Mouse (Mus musculus) embryo, embryonic 10 days (tissue): ENCODE data around the gene Spats2.
"Not testable (repeated sequence)": the region's sequence is repeated elsewhere in the genome, so short reads cannot be mapped to it uniquely, and the experiment has no call there.

Experiments used
- DNase-seq: peaks from one replicate; pipeline ENCODE4 v3.0.0-alpha.2; 2015; ENCODE audit warnings: low spot score

Gene Spats2

DNA sequence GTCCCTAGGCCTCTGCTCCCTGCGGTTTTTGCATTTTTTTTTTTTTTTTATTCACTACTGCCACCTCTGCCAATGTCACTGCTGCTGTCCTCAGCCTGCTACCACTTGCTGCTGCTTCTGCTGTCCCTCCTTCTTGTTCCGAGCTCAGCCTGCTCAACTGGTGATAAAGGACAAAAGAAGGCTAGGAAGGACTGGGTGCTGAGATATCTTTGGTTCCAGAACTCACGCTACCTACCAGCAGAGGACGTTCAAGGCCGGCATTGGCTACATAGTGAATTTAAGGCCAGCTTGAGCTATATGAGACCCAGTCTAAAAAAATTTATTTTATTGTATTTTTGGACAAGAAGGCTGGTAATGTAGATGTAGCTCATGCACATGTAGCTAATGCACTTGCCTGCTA, 12.7 kb downstream of the Spats2 start:
- DNase-seq, result no peak

DNA sequence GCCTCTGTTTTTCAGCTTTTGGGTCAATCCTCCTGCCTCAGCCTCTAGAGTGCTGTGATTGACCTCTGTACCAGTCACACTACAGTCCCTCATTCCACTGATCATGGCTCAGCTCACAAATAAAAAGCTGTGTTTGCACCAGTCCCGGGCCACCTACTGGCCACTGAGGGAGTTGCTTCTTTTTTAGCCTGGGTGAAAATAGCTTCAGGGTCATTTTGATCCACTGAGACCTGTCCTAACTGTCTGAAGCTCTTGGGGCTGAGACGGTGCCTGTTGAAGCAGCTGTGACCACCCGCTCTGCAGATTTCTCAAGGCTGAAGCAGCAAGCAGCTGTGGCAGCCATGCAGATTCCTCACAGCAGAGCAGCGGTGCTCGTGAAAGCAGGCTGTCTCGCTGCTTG, 14.0 kb downstream of the Spats2 start:
- DNase-seq, result peak; percentile 64

DNA sequence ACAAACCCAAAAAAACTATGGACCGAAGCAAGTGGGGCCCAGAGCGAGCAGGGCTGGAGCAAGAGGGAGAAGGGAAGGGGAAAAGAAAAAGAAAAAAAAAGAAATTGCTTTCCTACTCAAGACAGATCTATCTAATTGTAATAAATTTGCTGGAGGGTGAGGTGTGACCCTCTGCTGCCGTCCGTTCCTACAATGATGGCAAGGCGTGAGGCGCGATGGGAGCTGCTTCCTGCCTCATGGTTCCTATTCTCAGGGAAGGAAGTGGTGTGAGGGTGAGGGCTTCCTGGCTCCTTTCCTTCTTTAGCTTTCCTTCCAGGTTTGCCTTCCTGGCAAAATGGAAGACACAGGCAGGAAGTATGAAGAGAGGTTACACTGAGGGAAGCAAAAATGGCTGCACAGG, 24.8 kb downstream of the Spats2 start:
- DNase-seq, result no peak

DNA sequence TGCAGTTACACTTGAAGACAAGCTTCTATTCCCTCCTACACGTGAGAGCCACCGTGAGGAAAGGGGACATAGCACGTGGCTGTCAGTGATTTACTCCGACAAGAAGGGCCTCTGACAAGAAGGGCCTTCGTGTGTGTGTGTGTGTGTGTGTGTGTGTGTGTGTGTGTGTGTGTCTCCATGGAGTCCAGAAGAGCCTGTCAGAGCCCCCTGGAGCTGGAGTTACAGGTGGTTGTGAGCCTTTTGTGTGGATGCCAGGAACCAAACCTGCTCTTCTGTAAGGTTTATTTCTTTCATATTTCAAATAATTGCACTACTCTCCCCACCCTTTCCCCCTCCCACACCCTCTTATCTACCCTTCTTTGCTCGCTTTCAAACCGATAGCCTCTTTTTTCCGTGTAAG, 25.6 kb downstream of the Spats2 start:
- DNase-seq, result no peak

DNA sequence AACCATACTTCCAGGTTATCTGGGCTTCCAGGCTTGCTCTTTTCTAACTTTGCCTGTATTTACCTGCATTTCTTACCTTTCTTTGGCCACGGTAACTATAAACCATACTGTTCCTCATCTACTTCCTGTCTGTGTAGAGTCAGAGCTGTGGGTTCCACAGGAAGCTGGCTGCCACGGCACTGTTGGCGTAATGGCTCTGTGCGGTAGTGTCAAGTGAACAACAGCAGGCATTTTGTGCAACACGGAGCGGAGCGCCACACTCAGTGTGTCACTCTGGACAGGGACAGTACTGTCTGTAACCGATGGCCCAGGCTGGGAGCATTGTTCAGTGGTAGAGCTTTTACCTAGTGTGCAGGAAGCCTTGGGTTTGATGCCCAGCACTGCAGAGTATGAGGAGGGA, 27.8 kb downstream of the Spats2 start:
- DNase-seq, result no peak

DNA sequence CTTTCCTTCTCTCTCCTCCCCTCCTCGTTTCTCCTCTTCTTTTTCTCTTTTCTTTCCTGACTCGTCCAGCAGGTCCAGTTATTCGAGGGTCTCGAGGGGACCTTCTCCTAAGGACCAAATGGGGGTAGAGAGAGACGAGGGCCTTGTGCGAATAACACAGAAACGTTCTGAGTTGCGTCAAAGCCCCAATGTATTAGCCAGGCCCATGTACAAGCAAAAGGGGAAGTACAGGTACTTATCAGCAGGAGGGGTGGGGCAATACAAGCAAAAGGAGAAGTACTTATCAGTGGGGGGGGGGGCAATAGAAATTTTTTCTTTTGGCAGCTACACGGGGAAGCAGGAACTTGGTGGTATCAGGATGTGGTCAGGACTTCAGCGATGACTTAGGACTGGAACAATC, 28.8 kb downstream of the Spats2 start:
- DNase-seq, result not testable (repeated sequence)

DNA sequence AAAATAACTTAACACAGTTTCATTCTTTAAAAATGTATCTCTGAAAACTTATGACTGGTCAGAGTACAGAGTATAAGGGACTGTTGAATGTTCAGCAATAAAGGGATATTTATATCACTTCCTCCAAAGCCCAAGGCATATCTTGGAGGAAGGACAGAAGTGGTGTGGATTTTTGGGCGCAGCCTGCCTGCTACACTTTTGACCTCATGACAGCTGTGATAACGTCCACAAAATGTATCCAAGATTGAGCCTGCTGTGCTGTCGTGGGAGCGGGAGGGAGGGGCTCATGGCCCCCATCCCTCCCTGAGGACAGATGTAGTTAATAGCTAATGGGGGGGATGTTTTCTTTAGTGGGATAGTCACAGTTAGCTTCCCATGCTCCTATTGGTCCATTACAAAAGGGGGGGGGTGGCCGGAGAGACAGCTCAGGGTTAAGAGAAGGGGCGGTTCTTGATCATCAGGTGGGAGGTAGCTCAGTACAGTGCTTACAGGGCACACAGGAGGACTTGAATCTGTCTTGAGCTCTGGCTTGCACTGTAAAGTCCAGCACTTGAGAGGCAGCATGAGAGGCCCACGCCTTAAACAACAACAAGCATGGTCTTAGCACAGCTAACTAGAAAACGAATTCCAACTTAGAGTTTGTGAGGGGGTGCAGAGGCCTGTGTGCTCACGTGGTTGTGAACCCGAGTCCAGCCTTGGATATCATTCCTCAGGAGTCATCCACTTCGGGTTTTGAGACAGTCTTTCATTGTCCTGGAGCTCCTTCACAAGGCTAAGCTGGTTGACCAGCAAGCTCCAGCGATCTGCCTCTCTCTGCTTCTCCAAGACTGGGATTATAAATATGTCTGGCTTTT, 38.0 kb downstream of the Spats2 start:
- no peak for DNase-seq

DNA sequence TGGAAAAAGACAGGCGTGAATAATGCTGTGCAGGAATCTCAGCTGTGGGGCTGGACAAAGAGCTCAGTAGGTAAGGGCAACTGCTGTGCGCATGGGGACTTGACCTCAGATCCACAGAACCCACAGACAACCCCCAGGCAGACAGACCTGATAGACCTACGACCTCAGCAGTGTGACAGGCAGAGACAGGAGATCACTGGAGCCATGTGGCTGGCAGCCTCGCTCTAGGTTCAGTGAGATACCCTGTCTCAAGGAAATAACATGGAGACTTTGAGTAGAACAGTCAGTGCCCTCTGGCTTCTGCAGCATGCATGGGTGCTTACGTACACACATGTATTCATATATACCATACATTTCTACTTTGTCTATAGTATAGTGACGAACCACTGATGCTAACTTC, 46.4 kb downstream of the Spats2 start:
- DNase-seq, result no peak

DNA sequence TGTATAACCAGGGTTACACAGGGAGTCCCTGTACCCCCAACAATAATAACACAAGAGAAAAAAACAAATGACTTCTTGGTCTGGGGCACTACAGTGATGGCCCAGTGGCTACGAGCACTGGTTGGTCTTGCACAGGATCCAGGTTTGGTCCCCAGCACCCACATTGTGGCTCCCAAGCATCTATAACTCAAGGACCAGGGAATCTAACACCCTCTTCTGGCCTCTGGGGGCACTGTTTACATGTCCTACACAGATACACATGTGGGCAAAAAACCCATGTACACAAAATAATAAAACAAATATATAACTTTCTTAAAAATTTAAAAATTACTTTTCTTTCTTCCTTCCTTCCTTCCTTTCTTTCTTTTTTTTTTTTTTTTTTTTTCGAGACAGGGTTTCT, 53.9 kb downstream of the Spats2 start:
- no peak for DNase-seq

DNA sequence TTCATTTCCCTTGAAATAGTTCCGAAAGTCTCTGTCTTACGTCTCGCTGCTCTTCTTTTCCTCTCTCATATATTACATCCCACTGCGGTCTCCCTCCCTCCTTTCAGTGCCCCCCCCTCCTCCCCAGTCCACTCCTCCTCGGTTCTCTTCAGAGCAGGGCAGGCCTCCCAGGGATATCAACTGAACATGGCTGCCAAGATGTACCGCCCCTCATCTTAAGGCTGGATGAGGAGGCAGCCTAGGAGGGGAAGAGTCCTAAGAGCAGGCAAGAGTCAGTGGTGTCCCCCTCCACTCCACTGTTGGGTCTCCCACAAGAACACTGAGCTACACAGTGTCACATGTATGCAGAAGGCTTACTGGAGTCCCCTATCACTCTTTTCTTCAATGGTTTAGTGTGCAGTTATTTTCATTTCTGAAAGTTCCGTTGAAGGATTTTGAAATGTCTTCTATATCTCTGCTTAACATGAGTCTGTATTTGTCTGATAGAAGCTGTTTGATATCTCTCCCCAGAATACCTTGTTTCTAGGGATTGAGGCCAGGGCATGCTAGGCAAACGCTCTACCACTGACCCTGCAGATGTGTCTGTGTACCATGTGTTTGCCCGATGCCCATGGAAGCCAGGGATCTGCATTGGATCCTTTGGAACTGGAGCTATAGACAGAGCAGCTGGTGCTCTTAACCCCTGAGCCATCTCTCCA, 58.6 kb downstream of the Spats2 start:
- no peak for DNase-seq

DNA sequence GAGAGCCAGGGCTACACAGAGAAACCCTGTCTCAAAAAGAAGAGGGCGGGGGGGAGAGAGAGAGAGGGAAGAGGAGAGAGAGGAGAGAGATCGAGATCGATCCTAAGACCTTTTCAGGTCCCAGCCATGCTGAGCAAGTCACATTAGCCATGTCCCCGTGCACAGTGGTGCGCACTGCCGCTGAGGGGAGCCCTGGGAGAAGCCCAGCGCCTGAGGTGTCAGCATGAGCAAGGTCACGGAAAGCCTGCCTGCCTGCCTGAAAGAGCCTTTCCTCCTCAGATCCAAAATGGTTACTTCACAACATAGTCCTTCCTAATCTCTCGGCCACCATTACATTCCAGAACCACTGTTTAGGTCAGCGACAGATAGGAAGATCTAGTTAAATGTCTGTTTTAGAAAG, 68.6 kb downstream of the Spats2 start:
- no peak for DNase-seq

DNA sequence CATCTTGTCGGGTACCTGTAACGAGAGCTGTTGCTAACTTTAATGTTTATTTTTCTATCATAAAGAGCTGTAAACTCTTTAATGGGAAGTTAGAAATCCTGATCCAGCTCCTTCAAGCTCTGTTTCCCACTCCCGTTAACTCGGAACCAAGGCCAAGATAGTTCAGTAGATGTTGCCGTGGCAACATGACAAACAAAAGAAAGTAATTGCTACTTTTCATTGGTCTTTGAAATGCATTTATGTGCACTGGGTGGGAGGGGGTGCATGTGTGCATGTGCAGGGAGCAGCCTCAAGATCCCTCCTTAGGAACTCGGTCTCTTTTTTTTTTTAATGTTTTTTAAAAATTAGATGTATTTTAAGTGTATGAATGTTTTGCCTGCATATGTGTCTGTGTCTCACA, 69.3 kb downstream of the Spats2 start:
- peak; percentile 51 for DNase-seq

DNA sequence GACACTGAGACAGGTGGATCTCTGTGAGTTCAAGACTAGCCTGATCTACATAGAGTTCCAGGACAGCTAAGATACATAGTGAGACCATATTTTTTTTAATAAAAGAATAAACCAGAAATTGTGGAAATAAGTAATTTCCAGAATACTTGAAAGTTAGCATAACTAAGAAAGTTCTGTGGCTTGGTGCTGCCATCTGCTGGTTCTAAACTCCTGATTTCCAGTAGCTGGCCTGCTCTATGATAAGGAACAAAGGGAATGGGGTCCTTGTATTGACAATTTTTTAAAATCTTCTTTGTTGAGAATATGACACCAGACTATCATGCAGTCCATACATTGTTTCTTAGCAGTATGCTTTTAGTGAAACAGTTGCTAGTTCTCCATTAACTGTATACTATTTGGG, 73.0 kb downstream of the Spats2 start:
- no peak for DNase-seq

DNA sequence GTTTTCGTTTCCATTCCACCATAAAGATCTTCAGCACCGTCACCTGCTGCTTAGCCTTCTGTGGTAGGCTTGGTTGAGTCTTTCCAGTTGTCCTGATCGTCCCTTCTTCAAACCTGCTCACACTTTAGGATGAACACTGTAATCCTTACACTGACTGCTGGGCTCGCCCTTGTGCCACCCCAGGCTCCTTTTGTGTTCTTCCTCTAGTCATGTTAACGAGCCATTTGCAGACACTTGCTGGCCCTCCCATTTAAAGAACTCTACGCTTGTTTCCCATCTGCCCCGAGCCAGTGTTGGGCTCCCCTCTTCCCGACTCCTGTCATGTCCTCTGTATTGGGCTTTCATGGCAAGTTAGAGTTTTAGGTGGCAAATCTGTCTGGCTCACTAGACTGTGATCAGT, 80.2 kb downstream of the Spats2 start:
- DNase-seq, result no peak

DNA sequence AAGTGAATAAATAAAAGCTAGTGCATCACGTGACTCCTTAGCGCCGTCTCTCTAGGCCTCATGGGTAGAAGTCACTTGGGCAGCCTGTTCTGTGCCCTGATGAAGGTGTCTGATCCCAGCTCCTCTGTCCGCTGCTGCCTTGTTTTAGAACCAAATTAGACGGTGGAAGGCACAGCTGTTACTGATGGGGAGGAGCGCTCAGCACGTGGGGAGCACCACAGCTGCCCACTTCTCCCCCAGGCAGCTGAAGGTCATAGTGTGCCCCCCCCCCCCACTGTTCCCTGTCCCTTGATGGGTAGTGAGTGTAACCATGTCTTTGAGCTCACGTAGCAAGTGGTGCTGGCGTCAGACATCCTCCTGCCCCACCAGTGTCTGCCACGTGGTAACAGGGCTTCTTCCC, 87.5 kb downstream of the Spats2 start:
- no peak for DNase-seq

DNA sequence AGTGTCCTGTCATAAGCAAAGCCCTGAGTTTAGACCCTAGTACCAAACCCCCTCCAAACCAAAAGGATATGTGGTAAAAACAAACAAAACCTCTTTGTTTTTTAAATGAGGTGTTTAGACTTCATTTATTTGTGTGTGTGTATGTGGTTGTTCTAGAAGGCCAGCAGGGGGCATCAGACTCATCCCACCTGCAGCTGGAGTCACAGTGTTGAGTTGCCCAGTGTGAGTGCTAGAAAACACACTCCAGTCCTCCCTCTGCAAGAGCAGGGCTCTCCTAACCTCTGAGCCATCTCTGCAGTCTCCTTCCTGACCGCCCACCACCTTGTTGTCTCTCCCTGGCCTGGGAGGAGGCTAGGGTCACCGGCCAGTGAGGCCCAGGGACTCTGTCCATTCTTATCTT, 89.2 kb downstream of the Spats2 start:
- DNase-seq, result peak; percentile 47

DNA sequence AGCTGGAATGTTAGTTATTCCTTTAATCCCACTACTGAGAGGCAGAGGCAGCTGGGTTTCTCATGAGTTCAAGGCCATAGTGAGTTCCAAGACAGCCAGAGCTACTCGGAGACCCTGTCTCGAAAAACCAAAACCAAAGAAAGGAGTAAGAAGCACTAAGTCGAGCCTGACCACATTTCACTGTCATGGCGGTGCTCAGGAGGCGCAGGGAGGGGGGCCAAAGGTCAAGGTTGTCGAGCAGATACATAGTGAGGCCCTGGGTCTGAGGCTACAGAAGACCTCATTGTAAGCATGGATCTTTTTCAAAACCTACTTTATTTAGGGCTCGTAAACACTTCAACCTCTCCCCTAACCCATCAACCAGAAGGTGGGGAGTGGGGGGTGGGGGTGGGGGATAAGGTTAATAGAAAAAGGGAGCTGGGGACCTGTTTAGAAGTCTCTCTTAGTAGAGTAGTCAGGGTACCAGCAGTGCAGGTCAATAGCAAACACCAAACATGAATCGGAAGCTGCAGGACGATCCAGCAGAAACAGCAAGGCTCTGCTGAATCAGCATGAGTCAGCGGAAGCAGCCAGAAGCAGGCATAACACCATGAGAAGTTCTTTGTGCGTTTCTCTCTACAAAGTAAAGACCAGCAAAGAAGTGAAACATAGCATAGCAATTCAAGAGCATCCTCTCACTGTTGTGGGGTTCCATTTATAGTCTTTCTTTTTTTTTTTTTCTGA, 90.2 kb downstream of the Spats2 start:
- DNase-seq, result no peak

DNA sequence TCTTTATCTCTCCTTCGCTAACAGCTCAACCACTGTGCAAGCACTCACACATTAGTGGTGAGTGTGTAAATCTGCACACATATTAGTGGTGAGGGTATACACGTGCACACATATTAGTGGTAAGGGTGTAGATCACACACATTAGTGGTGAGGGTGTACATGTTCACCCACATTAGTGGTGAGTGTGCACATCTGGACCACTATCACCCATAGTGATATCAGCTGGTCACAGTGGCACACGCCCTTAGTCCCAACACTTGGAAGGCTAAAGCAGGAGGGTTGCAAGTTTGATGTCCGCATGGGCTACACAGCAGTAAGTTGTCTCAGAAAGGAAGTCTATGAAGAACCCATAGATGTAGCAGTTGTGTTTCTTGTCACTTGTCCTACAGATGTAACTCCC, 91.9 kb downstream of the Spats2 start:
- no peak for DNase-seq

DNA sequence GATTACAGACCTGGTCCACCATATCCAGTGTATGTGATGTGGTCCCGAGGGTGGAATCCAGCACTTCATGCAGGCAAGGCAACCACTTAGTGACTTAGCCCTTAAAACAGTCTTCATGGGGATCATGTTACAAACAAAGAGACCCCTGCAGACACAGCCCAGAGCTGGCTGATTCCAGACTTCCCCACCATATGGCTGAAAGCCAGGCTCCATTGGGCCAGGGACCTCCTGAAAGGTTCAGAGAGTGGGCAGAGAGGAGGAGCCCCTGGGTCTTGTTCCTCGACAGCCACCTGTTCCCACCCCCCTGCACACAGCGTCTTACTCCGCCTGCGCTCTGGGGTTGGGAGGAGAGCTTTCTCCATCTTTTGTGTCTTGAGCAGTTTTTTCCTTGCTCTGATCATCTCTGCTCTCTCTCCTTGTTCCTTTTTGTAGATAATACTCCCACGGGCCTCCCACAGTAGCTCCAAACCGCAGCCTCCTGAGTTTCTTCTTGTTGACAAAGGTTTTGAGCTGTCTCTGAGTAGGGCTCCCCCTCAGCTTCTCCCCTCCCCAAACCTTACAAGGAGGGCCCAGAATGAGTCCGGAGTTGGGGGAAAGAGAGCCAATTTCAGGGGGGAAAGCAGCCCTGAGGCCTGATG, 95.7 kb downstream of the Spats2 start:
- DNase-seq, result peak; percentile 50

DNA sequence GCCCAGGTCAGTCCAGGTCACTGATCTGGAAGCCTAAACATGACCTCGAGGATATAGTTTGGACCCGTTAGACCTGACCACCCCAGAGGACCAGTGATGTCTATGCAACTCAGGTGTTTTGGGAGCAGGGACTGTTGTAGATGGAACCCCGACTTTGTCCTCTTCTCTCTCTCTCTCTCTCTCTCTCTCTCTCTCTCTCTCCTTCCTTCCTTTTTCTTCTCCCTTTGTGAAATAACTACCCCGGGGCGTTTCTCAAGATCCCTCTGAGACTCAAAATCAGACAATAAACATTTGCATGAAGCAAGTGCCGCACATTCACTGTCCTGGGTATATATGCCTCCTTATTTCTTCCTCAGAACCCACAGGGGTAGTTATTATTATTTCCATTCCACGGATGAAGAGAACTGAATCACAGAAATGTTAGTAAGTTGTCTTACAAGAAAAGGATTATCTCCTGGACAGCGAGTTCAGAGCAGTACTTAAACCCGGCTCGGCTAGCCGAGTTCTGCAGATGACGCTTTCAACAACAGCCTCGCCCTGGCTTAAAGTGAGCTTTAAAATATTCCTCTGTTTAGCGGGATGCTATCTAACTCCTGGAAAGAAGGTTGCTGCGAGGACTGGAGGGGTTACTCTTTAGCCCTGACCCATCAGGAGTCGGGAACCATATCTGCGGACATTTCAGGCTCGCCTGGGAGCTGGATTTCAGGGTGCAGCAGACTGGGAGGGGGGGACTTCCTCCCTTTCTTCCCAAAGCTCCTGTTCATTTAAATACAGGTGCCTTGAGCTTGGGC, 97.3 kb downstream of the Spats2 start:
- no peak for DNase-seq

DNA sequence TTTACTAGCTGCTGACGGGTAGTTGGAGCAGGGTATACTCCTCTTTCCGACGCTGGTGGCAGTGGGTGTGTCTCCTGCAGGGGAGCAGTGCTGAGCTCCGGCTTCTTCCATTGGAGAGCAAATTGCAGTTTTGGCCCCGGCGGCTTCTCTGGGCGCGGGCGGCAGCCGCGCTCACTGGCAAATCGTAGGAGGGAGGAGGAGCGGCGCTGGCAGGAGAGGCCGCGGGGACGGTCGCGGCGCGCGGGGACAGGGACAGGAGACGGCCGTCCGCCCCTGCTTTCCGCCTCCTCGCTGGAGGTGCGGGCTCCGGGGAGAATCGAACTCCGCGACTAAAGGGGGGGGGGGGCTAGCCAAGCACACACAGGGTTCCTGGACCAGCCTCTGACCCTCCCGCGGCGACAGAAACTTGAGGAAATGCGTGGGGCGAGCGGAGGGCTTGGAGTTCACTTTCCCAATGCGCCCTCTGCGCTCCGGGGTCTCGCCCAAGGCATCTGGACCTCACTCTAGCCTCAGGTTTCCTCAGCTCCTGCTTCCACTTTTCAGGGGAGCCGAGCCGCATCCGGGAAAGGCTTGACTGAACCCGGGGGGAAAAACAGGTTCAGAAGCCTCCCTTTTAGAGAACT, 98.0 kb downstream of the Spats2 start:
- peak; percentile 33 for DNase-seq
